Mouse (Mus musculus) liver, embryonic 13.5 days (tissue): ENCODE measurements around the gene Ankrd35. TPM values are rescaled to one million over a fixed set of nuclear protein-coding genes. Genes with fewer than 3 reads are reported as not detected.
"Not testable (repeated sequence)": the region's sequence is repeated elsewhere in the genome, so short reads cannot be mapped to it uniquely, and the experiment has no call there.

Experiments
- ATAC-seq: fragments of 200-750 bp; cut with Nextera tagmentation; 2 replicates; pipeline ENCODE4 v1.8.0; 2017; ENCODE audit warnings: low read depth, mild to moderate bottlenecking, moderate number of reproducible peaks, moderate library complexity
- DNase-seq: peaks from one replicate; pipeline ENCODE4 v3.0.0; 2022
- H3K27ac ChIP-seq: fragments of 300-500 bp; sonication (generic); 2 replicates; pipeline ENCODE4 v1.5.1; 2015; ENCODE audit warnings: moderate library complexity, mild to moderate bottlenecking, inconsistent platforms
- H3K27me3 ChIP-seq: fragments of 300-500 bp; sonication (generic); 2 replicates; pipeline ENCODE4 v1.6.1; 2015; ENCODE audit warnings: mild to moderate bottlenecking, inconsistent platforms
- H3K36me3 ChIP-seq: fragments of 300-500 bp; sonication (generic); 2 replicates; pipeline ENCODE4 v1.6.1; 2015; ENCODE audit warnings: mild to moderate bottlenecking, inconsistent platforms
- H3K4me1 ChIP-seq: fragments of 300-500 bp; sonication (generic); replicated peaks from 2 replicates; pipeline ENCODE4 v1.6.1; 2015; ENCODE audit warnings: inconsistent platforms
- H3K4me2 ChIP-seq: fragments of 300-500 bp; sonication (generic); 2 replicates; pipeline ENCODE4 v1.6.1; 2015; ENCODE audit warnings: inconsistent platforms, mild to moderate bottlenecking, moderate library complexity
- H3K4me3 ChIP-seq: fragments of 300-500 bp; sonication (generic); replicated peaks from 2 replicates; pipeline ENCODE4 v1.5.1; 2015; ENCODE audit warnings: mild to moderate bottlenecking, inconsistent platforms
- H3K9ac ChIP-seq: fragments of 300-500 bp; sonication (generic); 2 replicates; pipeline ENCODE4 v1.6.1; 2015; ENCODE audit warnings: mild to moderate bottlenecking, inconsistent platforms
- H3K9me3 ChIP-seq: fragments of 300-500 bp; sonication (generic); replicated peaks from 2 replicates; pipeline ENCODE4 v1.6.1; 2016; ENCODE audit warnings: inconsistent platforms
- WGBS: fragments of 180-500 bp; shearing (Covaris S2); methylation state at CpG from one replicate; pipeline ENCODE4 v1.1.7; 2015; ENCODE audit not compliant: insufficient replicate concordance; 5-methylcytosine and 5-hydroxymethylcytosine counted together
- polyA plus RNA-seq: library from polyadenylated mRNA; unstranded; fragments of >200 nt; fragmentation: Nextera tagmentation; extraction: Ambion mirVana; gene quantifications from 2 replicates; pipeline ENCODE4 v1.2.1, GENCODE M21; 2015

Gene Ankrd35
- polyA plus RNA-seq, 1 experiment from 2014 or later: 0.38 TPM

DNA sequence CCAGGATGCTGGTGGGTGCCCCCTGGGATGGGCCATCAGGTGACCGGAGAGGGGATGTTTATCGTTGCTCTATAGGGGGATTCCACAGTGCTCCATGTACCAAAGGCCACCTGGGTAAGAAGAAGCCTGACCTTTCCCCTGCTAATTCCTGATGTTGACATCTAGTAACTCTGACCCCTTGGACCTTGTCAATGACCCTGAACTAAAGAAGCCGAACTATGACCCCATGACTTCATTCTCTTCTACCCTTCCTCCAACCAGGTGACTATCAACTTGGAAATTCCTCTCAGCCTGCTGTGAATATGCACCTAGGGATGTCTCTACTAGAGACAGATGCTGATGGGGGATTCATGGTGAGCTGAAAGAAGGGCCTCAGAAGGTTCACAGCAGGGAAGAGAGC, 22.6 kb upstream of the Ankrd35 start:
- no peak for DNase-seq
- ATAC-seq: 0 out of 2 replicates have a peak, but pooled peaks have one; percentile 18
- Histone ChIP-seq H3K4me3 (no peak overlapping the region), H3K27ac (no peak overlapping the region), H3K9ac (no peak overlapping the region), H3K27me3 (no peaks in the 10 kb centered on the region), H3K9me3 (no peaks in the 10 kb centered on the region), H3K4me2 (no peak overlapping the region), H3K36me3 (peaks cover 21% of the 10 kb centered on the region), H3K4me1 (0 out of 2 replicates have a peak, but pooled peaks cover 5% of the 10 kb centered on the region)
- WGBS: 70% methylated on average over 3 of the region's 3 CpGs

DNA sequence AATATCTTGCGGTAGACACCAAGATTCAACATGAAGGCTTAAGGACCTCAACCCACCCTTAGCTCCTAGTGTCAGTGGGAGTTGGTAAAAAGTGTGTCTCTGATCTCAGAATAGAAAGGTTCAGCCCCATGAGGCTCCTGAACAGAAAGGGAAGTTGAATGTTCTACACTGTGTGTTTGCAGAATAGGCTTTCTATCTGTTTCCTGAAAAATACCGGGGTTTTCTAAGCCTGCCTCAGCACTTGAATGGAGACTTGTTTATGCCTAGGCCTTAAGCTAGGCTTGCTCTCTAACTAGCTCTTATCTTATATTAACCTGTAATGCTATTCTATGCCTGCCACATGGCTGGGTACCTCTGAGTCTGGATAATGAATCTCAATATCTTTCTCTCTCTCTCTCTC, 9.0 kb upstream of the Ankrd35 start:
- Histone ChIP-seq H3K27ac (no peak overlapping the region), H3K4me2 (no peak overlapping the region), H3K9me3 (no peaks in the 10 kb centered on the region), H3K36me3 (no peaks in the 10 kb centered on the region), H3K9ac (no peak overlapping the region), H3K27me3 (0 out of 2 replicates have a peak, but pooled peaks cover 5% of the 10 kb centered on the region), H3K4me3 (no peak overlapping the region), H3K4me1 (peaks cover 12% of the 10 kb centered on the region)
- DNase-seq: no peak
- no peak for ATAC-seq
- WGBS: 56% methylated on average over 2 of the region's 2 CpGs

DNA sequence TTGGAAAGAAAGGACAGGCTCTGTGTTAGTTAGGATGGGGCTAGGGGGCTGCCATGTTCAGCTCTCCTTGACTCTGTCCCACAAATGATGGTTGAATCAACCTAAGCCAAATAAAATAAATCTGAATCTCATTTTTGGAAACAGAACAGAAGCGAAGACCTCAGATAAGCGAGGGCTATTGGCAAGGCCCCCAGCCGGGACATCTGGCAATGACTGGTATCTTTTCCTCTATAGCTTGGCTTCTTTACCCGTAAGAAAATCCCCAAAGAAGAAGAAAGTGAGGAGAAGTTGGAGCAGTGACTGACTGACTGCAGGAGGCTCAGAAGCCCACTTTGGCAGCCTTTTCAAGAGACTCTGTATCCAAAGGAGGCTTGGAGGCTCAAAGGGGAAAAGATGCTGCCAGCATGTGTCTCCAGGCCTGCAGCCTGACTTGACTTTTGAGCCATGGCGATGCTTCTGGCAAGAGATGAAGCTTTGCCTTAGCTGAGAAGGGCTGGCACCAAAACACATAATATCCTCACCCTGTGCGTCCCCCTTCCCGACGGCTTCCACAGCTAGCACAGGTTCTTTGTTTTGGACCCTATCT, 7.1 kb upstream of the Ankrd35 start:
- Histone ChIP-seq H3K9ac (no peak overlapping the region), H3K4me2 (peak overlapping the region; percentile 59; the same call in 1 of the 2 replicates), H3K9me3 (no peaks in the 10 kb centered on the region), H3K4me1 (peaks cover 12% of the 10 kb centered on the region), H3K27me3 (0 out of 2 replicates have a peak, but pooled peaks cover 7% of the 10 kb centered on the region), H3K36me3 (no peaks in the 10 kb centered on the region), H3K4me3 (no peak overlapping the region), H3K27ac (no peak overlapping the region)
- no peak for ATAC-seq
- 65% methylated on average over 8 of the region's 8 CpGs for WGBS
- no peak for DNase-seq

DNA sequence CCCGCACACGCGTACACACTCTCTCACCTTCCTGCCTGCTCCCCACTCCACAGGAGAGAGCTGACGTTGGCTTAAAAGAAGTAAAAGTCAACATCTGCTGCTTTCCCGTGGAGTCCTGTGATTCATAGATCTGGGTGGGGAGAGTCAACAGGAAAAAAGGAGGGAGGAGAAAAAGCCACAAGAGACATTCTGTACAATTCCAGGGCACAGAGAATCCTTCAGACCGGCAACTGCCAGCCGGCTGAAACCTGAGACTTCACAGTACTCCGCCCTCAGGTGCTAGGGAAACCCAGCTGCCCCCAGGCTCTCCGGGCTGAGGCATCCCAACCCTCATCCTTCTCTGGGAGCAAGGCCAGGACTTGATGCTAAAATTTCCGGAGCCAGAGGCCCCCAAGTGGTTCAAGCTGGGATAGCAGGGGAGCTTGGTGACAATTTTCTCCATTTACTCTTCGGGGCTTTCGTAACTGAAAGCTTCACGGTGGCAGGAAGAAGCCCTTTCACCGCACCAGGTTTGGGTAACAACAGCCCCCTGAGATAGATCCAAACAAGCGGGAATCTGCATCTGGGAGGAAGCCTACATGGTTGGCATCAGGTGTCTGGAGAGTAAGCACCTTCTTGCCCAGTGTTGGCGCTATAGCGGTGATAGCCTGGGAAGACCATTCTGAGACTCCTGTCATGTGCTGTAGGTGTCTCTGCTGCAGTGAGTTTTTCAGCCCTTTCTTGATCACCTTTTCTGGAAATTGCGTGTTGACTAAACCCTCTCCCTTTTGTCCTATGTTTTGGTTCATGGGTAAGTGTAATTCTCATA, 6.3 kb upstream of the Ankrd35 start:
- Histone ChIP-seq H3K27me3 (0 out of 2 replicates have a peak, but pooled peaks cover 9% of the 10 kb centered on the region), H3K9ac (0 out of 2 replicates have a peak overlapping the region, but pooled peaks have one; percentile 38), H3K4me1 (peaks cover 12% of the 10 kb centered on the region), H3K9me3 (no peaks in the 10 kb centered on the region), H3K4me2 (peak overlapping the region; percentile 59), H3K36me3 (no peaks in the 10 kb centered on the region), H3K27ac (no peak overlapping the region), H3K4me3 (peak overlapping the region; percentile 31)
- DNase-seq (peak; percentile 34), ATAC-seq (peak; percentile 26; the same call in 1 of the 2 replicates)
- 11% methylated on average over 17 of the region's 18 CpGs for WGBS

DNA sequence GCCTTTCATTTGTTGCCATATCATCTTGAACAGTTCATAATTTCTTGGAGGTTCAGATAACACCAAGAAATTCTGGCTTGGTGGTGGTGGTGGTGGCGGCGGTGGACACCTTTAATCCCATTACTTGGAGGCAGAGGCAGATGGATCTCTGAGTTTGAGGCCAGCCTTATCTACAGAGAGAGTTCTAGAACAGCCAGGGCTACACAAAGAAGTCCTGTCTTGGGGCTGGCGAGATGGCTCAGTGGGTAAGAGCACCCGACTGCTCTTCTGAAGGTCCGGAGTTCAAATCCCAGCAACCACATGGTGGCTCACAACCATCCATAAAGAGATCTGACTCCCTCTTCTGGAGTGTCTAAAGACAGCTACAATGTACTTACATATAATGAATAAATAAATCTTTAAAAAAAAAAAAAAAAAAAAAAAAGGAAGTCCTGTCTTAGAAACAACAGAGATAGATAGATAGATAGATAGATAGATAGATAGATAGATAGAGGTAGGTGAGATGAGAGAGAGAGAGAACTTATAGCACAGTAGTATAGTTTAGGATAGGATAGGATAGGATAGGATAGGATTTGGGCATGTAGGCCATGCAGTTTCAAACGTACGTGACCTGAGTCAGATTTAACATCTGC, 4.1 kb upstream of the Ankrd35 start:
- not testable (repeated sequence) for H3K27ac ChIP-seq, H3K4me2 ChIP-seq, DNase-seq, ATAC-seq, H3K9me3 ChIP-seq, H3K9ac ChIP-seq, H3K4me3 ChIP-seq, H3K36me3 ChIP-seq
- Histone ChIP-seq H3K27me3 (peaks cover 19% of the 10 kb centered on the region), H3K4me1 (peaks cover 24% of the 10 kb centered on the region)
- WGBS: 71% methylated on average over 7 of the region's 7 CpGs

DNA sequence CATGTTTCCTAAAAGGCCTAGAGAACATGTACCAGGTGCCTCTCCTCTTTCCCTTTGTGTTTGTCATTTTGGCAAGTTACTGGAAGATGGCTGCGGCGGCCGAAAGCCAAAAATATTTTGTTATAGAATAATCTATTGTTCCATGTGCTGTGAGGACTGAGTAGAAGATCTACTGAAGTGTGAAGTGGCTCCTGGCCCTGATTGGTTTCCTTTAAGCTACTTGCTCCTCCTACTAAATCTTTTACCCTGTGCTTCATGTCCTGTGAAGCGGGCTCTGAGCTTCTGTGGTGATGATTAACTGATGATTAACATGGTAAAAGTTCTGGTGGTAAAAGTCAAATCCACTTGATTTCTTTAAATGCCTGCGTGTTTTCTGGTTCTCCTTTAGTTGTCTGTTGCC, 3.0 kb upstream of the Ankrd35 start:
- no peak overlapping the region for H3K9ac ChIP-seq
- DNase-seq (no peak), ATAC-seq (no peak)
- H3K9me3 ChIP-seq: no peaks in the 10 kb centered on the region
- H3K4me3 ChIP-seq: no peak overlapping the region
- peaks cover 27% of the 10 kb centered on the region for H3K27me3 ChIP-seq
- H3K27ac ChIP-seq: no peak overlapping the region
- no peaks in the 10 kb centered on the region for H3K36me3 ChIP-seq
- H3K4me2 ChIP-seq: no peak overlapping the region
- peaks cover 27% of the 10 kb centered on the region for H3K4me1 ChIP-seq
- 84% methylated on average over 5 of the region's 5 CpGs for WGBS

DNA sequence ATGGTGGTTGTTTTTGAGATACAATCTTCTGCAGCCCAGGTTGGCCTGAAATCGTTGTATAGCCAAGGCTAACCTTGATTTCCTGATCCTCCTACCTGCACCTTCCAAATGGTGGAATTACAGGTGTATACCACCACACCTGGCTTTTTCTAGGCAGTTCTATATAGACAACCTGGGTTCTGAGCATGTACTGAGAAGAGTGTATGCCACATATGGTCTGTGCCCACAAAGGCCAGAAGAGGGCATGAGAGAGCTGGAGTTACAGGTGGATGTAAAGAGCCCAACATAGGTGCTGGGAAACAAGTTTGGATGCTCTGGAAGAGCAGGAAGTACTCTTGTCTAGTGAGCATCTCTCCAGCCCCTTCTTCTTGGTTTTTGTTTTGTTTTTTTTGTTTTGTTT, 2.6 kb upstream of the Ankrd35 start:
- Histone ChIP-seq H3K4me2 (no peak overlapping the region), H3K4me1 (peaks cover 27% of the 10 kb centered on the region), H3K36me3 (no peaks in the 10 kb centered on the region), H3K27me3 (peaks cover 27% of the 10 kb centered on the region), H3K27ac (no peak overlapping the region), H3K9me3 (no peaks in the 10 kb centered on the region), H3K9ac (no peak overlapping the region), H3K4me3 (no peak overlapping the region)
- no peak for ATAC-seq
- DNase-seq: no peak
- WGBS: 31% methylated on average over 1 of the region's 1 CpGs

DNA sequence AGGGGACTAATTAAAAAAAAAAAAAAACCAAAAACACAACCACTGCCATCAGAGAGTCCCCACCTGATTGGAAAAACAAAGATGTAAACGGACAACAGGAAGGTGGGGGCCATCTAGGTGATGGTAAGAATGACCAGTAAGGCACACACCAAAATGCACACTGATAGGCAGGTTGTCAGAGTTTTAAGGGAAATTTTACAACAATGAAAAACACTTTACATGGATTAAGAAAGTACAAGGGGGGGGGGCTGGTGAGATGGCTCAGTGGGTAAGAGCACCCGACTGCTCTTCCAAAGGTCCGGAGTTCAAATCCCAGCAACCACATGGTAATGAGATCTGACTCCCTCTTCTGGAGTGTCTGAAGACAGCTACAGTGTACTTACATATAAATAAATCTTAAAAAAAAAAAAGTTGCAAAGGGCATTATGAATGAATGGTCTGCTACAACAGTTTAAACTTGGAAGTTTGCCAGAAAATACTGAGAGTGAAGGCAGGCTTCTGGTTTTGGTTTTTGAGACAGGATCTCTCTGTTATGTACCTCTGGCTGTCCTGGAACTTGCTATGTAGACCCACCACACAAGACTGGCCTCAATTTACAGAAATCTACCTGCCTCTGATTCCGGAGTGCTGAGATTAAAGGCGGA, 1.4 kb upstream of the Ankrd35 start:
- H3K9ac ChIP-seq: no peak overlapping the region
- no peak for ATAC-seq

DNA sequence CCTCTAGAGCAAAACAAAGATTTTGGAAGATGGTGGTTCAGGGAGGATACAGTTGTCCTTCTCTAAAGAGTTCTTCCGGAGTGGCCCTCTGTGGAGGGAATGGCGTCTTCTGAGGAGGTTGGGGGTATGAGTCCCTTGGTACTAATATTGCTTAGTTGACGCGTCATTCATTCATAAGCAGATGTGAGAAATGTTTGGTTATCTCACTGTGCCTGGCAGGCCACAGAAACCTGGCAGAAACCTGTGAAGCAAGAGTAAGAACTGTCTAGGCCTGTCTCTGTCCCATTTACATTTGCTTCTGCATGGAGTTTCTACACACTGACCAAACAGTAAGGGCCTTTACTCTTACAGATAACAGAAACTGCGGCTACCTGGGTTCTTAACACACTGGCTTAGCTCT, 1.6 kb downstream of the Ankrd35 start:
- peaks cover 28% of the 10 kb centered on the region for H3K27me3 ChIP-seq
- no peak overlapping the region for H3K27ac ChIP-seq
- no peaks in the 10 kb centered on the region for H3K36me3 ChIP-seq
- peaks cover 16% of the 10 kb centered on the region for H3K4me1 ChIP-seq
- no peak for DNase-seq
- H3K4me3 ChIP-seq: no peak overlapping the region
- H3K9me3 ChIP-seq: no peaks in the 10 kb centered on the region
- H3K4me2 ChIP-seq: no peak overlapping the region
- no peak overlapping the region for H3K9ac ChIP-seq
- ATAC-seq: no peak
- 70% methylated on average over 5 of the region's 5 CpGs for WGBS

More for the DNA sequence above, 1.4 kb upstream of the Ankrd35 start:
- Histone ChIP-seq H3K27ac (no peak overlapping the region), H3K4me3 (no peak overlapping the region), H3K27me3 (peaks cover 30% of the 10 kb centered on the region), H3K4me1 (peaks cover 24% of the 10 kb centered on the region), H3K36me3 (no peaks in the 10 kb centered on the region), H3K4me2 (no peak overlapping the region), H3K9me3 (no peaks in the 10 kb centered on the region)
- no peak for DNase-seq
- WGBS: 76% methylated on average over 5 of the region's 5 CpGs

DNA sequence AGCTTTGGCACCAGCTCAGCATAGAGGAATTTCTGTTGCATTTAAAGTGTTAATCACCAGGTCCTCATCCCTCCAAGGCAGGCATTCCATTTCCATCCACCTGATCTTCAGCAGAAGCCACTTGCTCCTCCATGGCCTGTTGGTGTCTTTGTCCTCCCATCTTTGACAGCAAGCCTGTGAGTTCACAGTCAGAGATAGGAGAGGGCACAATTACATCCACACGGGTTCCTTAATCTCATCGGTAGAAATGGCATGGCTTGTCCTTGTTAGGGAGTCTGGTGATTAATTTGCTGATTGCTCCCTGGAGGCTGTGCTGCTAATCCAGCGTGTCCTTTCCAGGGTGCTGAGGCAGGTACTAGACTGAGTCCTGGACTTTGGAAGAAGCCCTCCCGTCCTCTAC, 3.6 kb downstream of the Ankrd35 start:
- DNase-seq: no peak
- H3K4me2 ChIP-seq: no peak overlapping the region
- peaks cover 17% of the 10 kb centered on the region for H3K4me1 ChIP-seq
- no peaks in the 10 kb centered on the region for H3K9me3 ChIP-seq
- ATAC-seq: no peak
- peaks cover 30% of the 10 kb centered on the region for H3K27me3 ChIP-seq
- no peaks in the 10 kb centered on the region for H3K36me3 ChIP-seq
- no peak overlapping the region for H3K9ac ChIP-seq
- WGBS: 63% methylated on average over 4 of the region's 4 CpGs
- H3K4me3 ChIP-seq: no peak overlapping the region
- no peak overlapping the region for H3K27ac ChIP-seq

DNA sequence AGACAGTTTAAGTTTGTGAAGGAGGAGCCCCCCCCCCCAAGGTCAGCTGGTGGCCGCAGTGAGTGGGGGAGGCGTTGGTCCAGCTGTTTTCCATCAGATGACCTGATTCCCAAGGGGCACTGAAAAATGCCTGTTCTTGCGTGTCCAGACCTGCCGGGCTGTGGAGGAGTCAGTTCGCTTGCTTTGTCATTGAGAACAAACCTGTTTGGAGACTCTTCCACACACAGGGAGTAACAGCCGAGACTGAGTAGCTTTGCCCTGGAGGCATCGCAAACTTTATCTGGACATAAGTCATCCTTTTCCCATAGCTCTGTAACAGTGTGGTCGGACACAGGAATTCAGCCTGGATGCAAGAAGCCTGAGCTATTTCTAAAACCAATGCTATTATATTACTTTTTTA, 4.5 kb downstream of the Ankrd35 start:
- WGBS: 61% methylated on average over 8 of the region's 8 CpGs
- DNase-seq: no peak

More for the DNA sequence above, 4.5 kb downstream of the Ankrd35 start:
- peaks cover 34% of the 10 kb centered on the region for H3K27me3 ChIP-seq
- H3K27ac ChIP-seq: no peak overlapping the region
- H3K9ac ChIP-seq: no peak overlapping the region
- no peak overlapping the region for H3K4me3 ChIP-seq
- no peak overlapping the region for H3K4me2 ChIP-seq
- no peaks in the 10 kb centered on the region for H3K9me3 ChIP-seq
- H3K36me3 ChIP-seq: no peaks in the 10 kb centered on the region
- ATAC-seq: no peak
- H3K4me1 ChIP-seq: peaks cover 26% of the 10 kb centered on the region
